Mouse (Mus musculus) MEL (cell line): ENCODE measurements at regions not wholly inside any gene's neighbourhood (a gene's known extent, or its start where the extent isn't known, plus 50 kb on each side); places are given as distances from the start of the nearest gene placed in this dataset.

Experiments
- DNase-seq: peaks from one replicate; pipeline ENCODE4 v3.0.0; 2011; ENCODE audit warnings: low read depth, low spot score
- H3K27ac ChIP-seq: 2 replicates; pipeline ENCODE4 v1.5.1; 2012; ENCODE audit warnings: low read depth, mild to moderate bottlenecking, control low read depth, low read length, moderate library complexity; ENCODE audit not compliant: control insufficient read depth
- H3K27me3 ChIP-seq, 2 experiments: fragments of 150-350 bp in 1 of 2; sonication (generic) in 1 of 2; 2 replicates each; pipeline ENCODE4 v1.6.1; 2012; ENCODE audit warnings: low read length in 2 of 2, mild to moderate bottlenecking in 2 of 2, improper control_type of control experiment in 1 of 2, moderate library complexity in 1 of 2; ENCODE audit not compliant: insufficient read depth in 2 of 2, control insufficient read depth in 1 of 2
- H3K36me3 ChIP-seq, 2 experiments: 2 replicates each; pipeline ENCODE4 v1.6.1; 2012 to 2014; ENCODE audit warnings: low read length in 2 of 2, improper control_type of control experiment in 1 of 2, inconsistent platforms in 1 of 2, mild to moderate bottlenecking in 1 of 2; ENCODE audit not compliant: insufficient read depth in 2 of 2, control insufficient read depth in 1 of 2
- H3K4me1 ChIP-seq, 2 experiments: fragments of 150-350 bp in 1 of 2; sonication (generic) in 1 of 2; 2 replicates each; pipeline ENCODE4 v1.6.1; 2012; ENCODE audit warnings: low read length in 2 of 2, improper control_type of control experiment in 1 of 2, mild to moderate bottlenecking in 1 of 2; ENCODE audit not compliant: insufficient read depth in 2 of 2, control insufficient read depth in 1 of 2
- H3K4me3 ChIP-seq, 2 experiments: fragments of 150-350 bp in 1 of 2; sonication (generic) in 1 of 2; 2 replicates each; pipeline ENCODE4 v1.5.1; 2012; ENCODE audit warnings: low read depth in 2 of 2, low read length in 2 of 2, mild to moderate bottlenecking in 2 of 2, moderate library complexity in 2 of 2, control low read depth in 1 of 2, improper control_type of control experiment in 1 of 2; ENCODE audit not compliant: control insufficient read depth in 1 of 2, insufficient read depth in 1 of 2
- H3K79me2 ChIP-seq: 2 replicates; pipeline ENCODE4 v1.6.1; 2012; ENCODE audit warnings: mild to moderate bottlenecking, low read length, moderate library complexity; ENCODE audit not compliant: control insufficient read depth, poor library complexity, insufficient read depth
- H3K9ac ChIP-seq: 2 replicates; pipeline ENCODE4 v1.6.1; 2012; ENCODE audit warnings: low read depth, mild to moderate bottlenecking, control low read depth, low read length, moderate library complexity; ENCODE audit not compliant: control insufficient read depth, poor library complexity, severe bottlenecking
- H3K9me3 ChIP-seq: fragments of 150-350 bp; sonication (generic); replicated peaks from 2 replicates; pipeline ENCODE4 v1.6.1; 2012; ENCODE audit warnings: mild to moderate bottlenecking, low read length, improper control_type of control experiment, moderate library complexity; ENCODE audit not compliant: insufficient read depth
- CHD1 ChIP-seq: IDR thresholded peaks from 2 replicates; pipeline ENCODE4 v1.6.1; 2012; ENCODE audit warnings: low read depth, mild to moderate bottlenecking, inconsistent platforms, low read length, improper control_type of control experiment
- CHD2 ChIP-seq: IDR thresholded peaks from 2 replicates; pipeline ENCODE4 v1.6.1; 2011; ENCODE audit warnings: low read length, improper control_type of control experiment
- CTCF ChIP-seq, 3 experiments: IDR thresholded peaks in 2 of 3; conservative IDR thresholded peaks in 1 of 3; 2 replicates each; pipeline ENCODE4 v1.5.1; 2011 to 2012; ENCODE audit warnings: low read length in 3 of 3, low read depth in 2 of 3, mild to moderate bottlenecking in 2 of 3, improper control_type of control experiment in 1 of 3, inconsistent platforms in 1 of 3, mixed read lengths in 1 of 3, moderate library complexity in 1 of 3; ENCODE audit not compliant: control insufficient read depth in 1 of 3, insufficient read depth in 1 of 3, poor library complexity in 1 of 3, severe bottlenecking in 1 of 3
- ETS1 ChIP-seq: IDR thresholded peaks from 2 replicates; pipeline ENCODE4 v1.6.1; 2012; ENCODE audit warnings: low read depth, mild to moderate bottlenecking, inconsistent platforms, low read length, improper control_type of control experiment, moderate library complexity
- GABPA ChIP-seq: IDR thresholded peaks from 2 replicates; pipeline ENCODE4 v1.6.1; 2012; ENCODE audit warnings: low read depth, mild to moderate bottlenecking, inconsistent platforms, low read length, improper control_type of control experiment, moderate library complexity
- GATA1 ChIP-seq: IDR thresholded peaks from 2 replicates; pipeline ENCODE4 v1.6.1; 2011; ENCODE audit warnings: low read depth, low read length, improper control_type of control experiment
- JUND ChIP-seq: IDR thresholded peaks from 2 replicates; pipeline ENCODE4 v1.6.1; 2011; ENCODE audit warnings: low read depth, mild to moderate bottlenecking, improper control_type of control experiment, low read length
- MAFK ChIP-seq: IDR thresholded peaks from 2 replicates; pipeline ENCODE4 v1.6.1; 2011; ENCODE audit warnings: low read depth, mild to moderate bottlenecking, low read length, improper control_type of control experiment, borderline replicate concordance
- MAX ChIP-seq: IDR thresholded peaks from 2 replicates; pipeline ENCODE4 v1.6.1; 2011; ENCODE audit warnings: low read length, improper control_type of control experiment
- MAZ ChIP-seq: IDR thresholded peaks from 2 replicates; pipeline ENCODE4 v1.6.1; 2012; ENCODE audit warnings: low read depth, mild to moderate bottlenecking, inconsistent platforms, low read length, improper control_type of control experiment
- MEF2A ChIP-seq: IDR thresholded peaks from 2 replicates; pipeline ENCODE4 v1.6.1; 2014; ENCODE audit warnings: low read depth, mild to moderate bottlenecking, inconsistent platforms, low read length, improper control_type of control experiment; ENCODE audit not compliant: poor library complexity, insufficient replicate concordance, severe bottlenecking; ENCODE audit errors: extremely low read depth
- MXI1 ChIP-seq: IDR thresholded peaks from 2 replicates; pipeline ENCODE4 v1.6.1; 2011; ENCODE audit warnings: mild to moderate bottlenecking, low read depth, low read length, improper control_type of control experiment
- NELFE ChIP-seq: IDR thresholded peaks from 2 replicates; pipeline ENCODE4 v1.6.1; 2011; ENCODE audit warnings: low read depth, low read length, improper control_type of control experiment
- POLR2AphosphoS2 ChIP-seq: IDR thresholded peaks from 2 replicates; pipeline ENCODE4 v1.6.1; 2011; ENCODE audit warnings: low read length, improper control_type of control experiment
- POLR2AphosphoS5 ChIP-seq: IDR thresholded peaks from 2 replicates; pipeline ENCODE4 v1.6.1; 2012; ENCODE audit warnings: low read depth, borderline replicate concordance, mild to moderate bottlenecking, inconsistent platforms, low read length, moderate library complexity, mixed read lengths
- RCOR1 ChIP-seq: IDR thresholded peaks from 2 replicates; pipeline ENCODE4 v1.6.1; 2012; ENCODE audit warnings: low read depth, mild to moderate bottlenecking, inconsistent platforms, low read length, improper control_type of control experiment
- SMC3 ChIP-seq: IDR thresholded peaks from 2 replicates; pipeline ENCODE4 v1.6.1; 2011; ENCODE audit warnings: low read depth, low read length, improper control_type of control experiment
- TCF12 ChIP-seq: IDR thresholded peaks from 2 replicates; pipeline ENCODE4 v1.6.1; 2014; ENCODE audit warnings: low read depth, mild to moderate bottlenecking, inconsistent platforms, low read length, improper control_type of control experiment, moderate library complexity
- UBTF ChIP-seq: IDR thresholded peaks from 2 replicates; pipeline ENCODE4 v1.6.1; 2012; ENCODE audit warnings: low read depth, mild to moderate bottlenecking, inconsistent platforms, low read length, improper control_type of control experiment, moderate library complexity, borderline replicate concordance; ENCODE audit not compliant: insufficient read depth
- USF1 ChIP-seq: IDR thresholded peaks from 2 replicates; pipeline ENCODE4 v1.6.1; 2014; ENCODE audit warnings: low read depth, mild to moderate bottlenecking, inconsistent platforms, low read length, improper control_type of control experiment, moderate library complexity
- USF2 ChIP-seq, 2 experiments: IDR thresholded peaks; 2 replicates each; pipeline ENCODE4 v1.6.1; 2011 to 2012; ENCODE audit warnings: improper control_type of control experiment in 2 of 2, low read length in 2 of 2, borderline replicate concordance in 1 of 2, inconsistent platforms in 1 of 2, low read depth in 1 of 2, mild to moderate bottlenecking in 1 of 2; ENCODE audit not compliant: insufficient read depth in 1 of 2
- ZC3H11A ChIP-seq: IDR thresholded peaks from 2 replicates; pipeline ENCODE4 v1.6.1; 2012; ENCODE audit warnings: low read depth, mild to moderate bottlenecking, inconsistent platforms, low read length, improper control_type of control experiment
- ZMIZ1 ChIP-seq: IDR thresholded peaks from 2 replicates; pipeline ENCODE4 v1.6.1; 2012; ENCODE audit warnings: low read depth, mild to moderate bottlenecking, inconsistent platforms, low read length, improper control_type of control experiment, moderate library complexity

DNA sequence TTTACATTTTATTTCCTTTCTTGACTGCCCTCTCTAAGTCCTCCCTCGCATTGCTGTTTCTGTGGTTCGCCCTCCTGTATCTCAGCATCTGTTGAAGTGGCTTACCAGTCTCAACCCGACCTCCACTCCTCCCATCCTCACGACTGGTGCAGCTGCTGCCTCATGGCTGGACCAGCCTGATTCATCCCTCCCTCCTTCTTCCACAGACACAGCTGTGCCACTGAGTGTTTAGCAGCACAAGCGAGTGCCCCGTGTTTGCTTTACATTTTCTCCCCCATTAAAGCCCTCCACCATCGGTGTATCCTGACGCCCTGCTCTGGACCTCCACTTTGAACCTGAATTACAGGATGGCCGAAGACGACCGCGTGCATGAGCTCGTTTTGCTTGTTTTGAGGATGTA, 80.0 kb upstream of the Rbms3 start:
- no peak for TF ChIP-seq TCF12
- TF ChIP-seq GABPA, result no peak
- TF ChIP-seq, all 39 proteins: peak for 0
- Histone ChIP-seq H3K36me3 (no peaks in the 10 kb centered on the region), H3K9me3 (no peaks in the 10 kb centered on the region), H3K79me2 (no peaks in the 10 kb centered on the region), H3K4me1 (no peaks in the 10 kb centered on the region), H3K27ac (no peak overlapping the region), H3K4me3 (no peak overlapping the region), H3K27me3 (no peaks in the 10 kb centered on the region), H3K9ac (no peak overlapping the region)
- no peak for DNase-seq

DNA sequence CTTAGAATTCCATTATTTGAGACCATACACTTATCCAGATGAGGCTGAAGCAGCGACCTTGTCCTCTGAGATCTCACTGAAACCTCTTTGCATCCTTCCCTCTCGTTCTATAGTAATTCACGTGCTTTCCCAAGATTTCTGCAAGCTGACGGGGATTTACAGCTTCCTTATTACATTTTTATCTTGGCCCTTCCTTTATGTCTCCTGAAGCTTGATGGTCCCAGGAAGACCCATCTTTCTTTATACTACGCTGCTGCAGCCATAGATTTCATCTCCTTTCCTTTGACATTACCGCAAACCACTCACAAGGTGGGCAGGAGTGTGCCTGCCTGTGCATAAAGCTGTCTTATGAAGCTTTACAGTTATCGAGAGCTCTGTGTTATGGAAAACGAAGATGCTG, 63.3 kb upstream of the Rbms3 start:
- no peak for DNase-seq
- TF ChIP-seq USF1 (no peak), UBTF (no peak), MXI1 (no peak), ZMIZ1 (no peak), NELFE (no peak), JUND (no peak)
- no peak overlapping the region for H3K27ac ChIP-seq

DNA sequence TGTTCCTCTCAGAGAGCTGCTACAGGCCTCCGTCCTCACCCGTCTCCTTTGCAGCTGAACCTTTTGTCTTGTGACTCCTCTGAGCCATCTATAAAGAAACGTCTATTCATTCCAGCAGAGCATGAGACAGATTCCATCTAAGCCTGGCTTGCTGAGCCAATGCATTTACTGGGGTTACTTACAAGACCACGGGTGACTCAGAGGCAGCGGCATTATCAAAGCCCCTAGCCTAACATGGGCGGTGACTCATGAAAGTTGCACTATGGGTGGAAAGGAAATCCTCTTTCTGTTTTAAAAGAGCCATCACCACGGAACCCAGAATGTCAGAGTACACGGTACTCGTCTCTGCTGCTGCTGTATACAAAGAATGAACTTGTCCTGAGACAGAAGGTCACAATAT, 62.8 kb upstream of the Rbms3 start:
- no peak overlapping the region for H3K4me3 ChIP-seq

More for the DNA sequence above, 63.3 kb upstream of the Rbms3 start:
- H3K9me3 ChIP-seq, result no peaks in the 10 kb centered on the region
- no peaks in the 10 kb centered on the region for H3K27me3 ChIP-seq
- H3K4me3 ChIP-seq, result no peak overlapping the region
- H3K79me2 ChIP-seq, result no peaks in the 10 kb centered on the region
- H3K4me1 ChIP-seq, result no peaks in the 10 kb centered on the region
- no peaks in the 10 kb centered on the region for H3K36me3 ChIP-seq
- H3K9ac ChIP-seq, result no peak overlapping the region

More for the DNA sequence above, 62.8 kb upstream of the Rbms3 start:
- no peaks in the 10 kb centered on the region for H3K36me3 ChIP-seq
- no peak for DNase-seq
- no peak overlapping the region for H3K27ac ChIP-seq
- H3K9ac ChIP-seq, result no peak overlapping the region
- H3K4me1 ChIP-seq, result no peaks in the 10 kb centered on the region
- TF ChIP-seq ZMIZ1, result no peak
- no peak for TF ChIP-seq ZC3H11A
- no peak for TF ChIP-seq MAX
- TF ChIP-seq USF1, result no peak
- no peak for TF ChIP-seq MXI1
- no peak for TF ChIP-seq ETS1
- no peak for TF ChIP-seq SMC3
- no peak for TF ChIP-seq POLR2AphosphoS2
- TF ChIP-seq MAFK, result no peak
- TF ChIP-seq POLR2AphosphoS5, result no peak
- TF ChIP-seq MEF2A, result no peak
- no peak for TF ChIP-seq CTCF (IDR thresholded peaks at IDR 0.05 in 2 of 3, conservative IDR thresholded peaks at IDR 0.05 in 1 of 3; ENCODE audit: control insufficient read depth in 1 of 3, insufficient read depth in 1 of 3, low read depth in 2 of 3, low read length in 3 of 3, poor library complexity in 1 of 3, severe bottlenecking in 1 of 3)
- TF ChIP-seq MAZ, result no peak
- no peak for TF ChIP-seq USF2 (IDR thresholded peaks at IDR 0.05; ENCODE audit: borderline replicate concordance in 1 of 2, insufficient read depth in 1 of 2, low read depth in 1 of 2, low read length in 2 of 2)
- TF ChIP-seq GATA1, result no peak
- no peak for TF ChIP-seq JUND
- TF ChIP-seq CHD1, result no peak
- no peak for TF ChIP-seq RCOR1
- no peak for TF ChIP-seq CHD2
- H3K79me2 ChIP-seq, result no peaks in the 10 kb centered on the region
- H3K27me3 ChIP-seq, result no peaks in the 10 kb centered on the region
- H3K9me3 ChIP-seq, result no peaks in the 10 kb centered on the region
